Mouse (Mus musculus): ENCODE results near the gene Gmpr.

The Gmpr gene

GRCm38 (mm10) chr13:45539205-45539568, 31.9 kb downstream of the Gmpr start:
- DNase-seq (ENCODE audit: inconsistent ontology term): peak; percentile 80

DNA sequence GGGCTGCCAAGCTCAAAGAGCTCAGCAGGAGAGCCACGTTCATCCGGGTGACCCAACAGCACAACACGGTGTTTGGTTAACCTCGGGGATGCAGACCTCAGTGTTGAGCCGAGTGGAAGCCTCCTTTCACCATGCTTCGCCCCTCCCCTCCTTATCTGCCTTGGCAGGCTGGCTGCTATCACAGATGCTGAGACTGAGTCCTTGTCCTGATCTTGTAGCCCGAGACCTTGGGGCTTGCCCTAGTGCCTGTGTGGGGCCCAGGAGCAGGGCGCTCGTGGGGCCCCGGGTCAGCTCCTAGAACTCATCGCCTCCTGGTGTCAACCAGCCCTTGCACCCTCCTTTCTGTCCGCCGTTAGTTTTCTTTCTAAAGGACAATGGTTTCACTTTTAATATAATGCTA, 38.7 kb downstream of the Gmpr start:
- no peak for DNase-seq (ENCODE audit: inconsistent ontology term)

DNA sequence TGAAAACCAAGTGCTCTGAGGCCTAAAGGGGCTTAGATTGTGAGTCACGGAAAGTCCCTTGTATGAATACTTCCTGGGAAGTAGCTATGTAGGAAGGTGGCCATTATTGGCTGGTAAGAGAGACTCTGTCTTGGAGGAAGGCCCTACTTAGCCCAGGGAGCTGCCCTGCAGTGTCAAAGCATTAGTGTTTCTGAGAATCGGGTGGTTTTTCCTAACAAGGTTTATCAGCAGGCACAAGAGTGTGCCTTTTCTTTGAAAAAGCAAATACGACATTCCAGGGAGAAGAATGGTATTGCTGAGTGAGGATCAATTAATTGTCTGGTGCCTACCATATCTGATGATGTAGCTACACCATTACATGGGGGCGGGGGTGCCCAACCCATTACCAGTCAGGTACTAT, 39.7 kb downstream of the Gmpr start:
- DNase-seq (ENCODE audit: inconsistent ontology term): no peak

GRCm38 (mm10) chr13:45547549-45547948, 40.3 kb downstream of the Gmpr start:
- DNase-seq (ENCODE audit: inconsistent ontology term): no peak

DNA sequence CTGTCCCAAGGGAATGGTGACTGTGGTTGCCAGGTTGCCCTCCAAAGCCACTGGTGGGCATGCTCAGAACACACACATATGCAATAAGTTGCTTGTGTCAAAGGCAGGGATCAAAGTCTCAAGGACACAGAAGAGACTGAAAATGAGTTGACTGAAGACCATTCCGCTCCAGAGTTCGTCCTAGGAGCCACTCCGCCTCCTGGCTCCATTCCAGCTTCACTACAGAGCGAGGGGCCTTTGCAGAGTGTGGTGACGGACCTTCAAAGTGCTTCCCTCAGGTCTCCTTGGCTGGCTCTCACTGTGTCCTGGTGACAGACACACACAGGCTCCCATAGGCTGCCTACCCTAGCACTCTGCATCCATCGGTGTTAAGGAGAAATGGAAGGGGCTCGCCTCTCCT, 46.4 kb downstream of the Gmpr start:
- DNase-seq (ENCODE audit: inconsistent ontology term): no peak

DNA sequence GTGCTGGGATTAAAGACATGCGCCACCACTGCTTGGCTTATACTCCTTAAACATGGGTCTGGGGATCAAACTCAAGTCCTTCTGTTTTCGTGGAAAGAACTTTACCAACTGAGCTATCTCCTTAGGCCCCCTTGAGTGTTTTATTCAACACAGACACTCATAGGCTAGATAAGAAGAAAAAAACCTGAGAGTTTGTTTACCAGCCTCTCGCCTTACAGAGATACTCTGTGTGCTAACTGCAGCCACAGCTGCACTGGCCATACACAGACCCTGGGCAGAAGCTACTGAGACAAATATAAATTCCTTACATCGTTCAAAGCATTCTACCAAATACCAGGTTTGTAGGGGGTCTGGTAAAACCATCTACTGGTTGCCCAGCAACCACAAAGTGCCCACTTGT, 51.1 kb downstream of the Gmpr start:
- DNase-seq (ENCODE audit: inconsistent ontology term): no peak

DNA sequence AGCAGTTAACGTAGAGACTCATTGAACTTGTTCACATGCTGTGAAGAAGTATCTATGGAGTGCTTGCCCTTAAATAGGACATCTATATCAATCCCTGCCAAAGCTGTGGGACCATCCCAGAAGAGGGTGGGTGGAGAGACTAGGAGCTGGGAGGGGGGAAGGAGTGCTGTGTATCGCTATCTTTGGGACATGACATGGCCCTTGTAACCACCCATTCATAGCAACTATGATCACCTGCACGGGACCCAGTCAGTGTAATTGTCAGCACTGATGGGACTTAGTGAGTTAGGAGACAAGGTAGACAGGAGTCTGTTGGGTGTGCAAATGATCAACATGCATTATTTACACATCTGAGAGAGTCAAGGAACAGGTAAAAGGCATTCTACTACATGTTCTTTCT, 52.0 kb downstream of the Gmpr start:
- DNase-seq (ENCODE audit: inconsistent ontology term): no peak

DNA sequence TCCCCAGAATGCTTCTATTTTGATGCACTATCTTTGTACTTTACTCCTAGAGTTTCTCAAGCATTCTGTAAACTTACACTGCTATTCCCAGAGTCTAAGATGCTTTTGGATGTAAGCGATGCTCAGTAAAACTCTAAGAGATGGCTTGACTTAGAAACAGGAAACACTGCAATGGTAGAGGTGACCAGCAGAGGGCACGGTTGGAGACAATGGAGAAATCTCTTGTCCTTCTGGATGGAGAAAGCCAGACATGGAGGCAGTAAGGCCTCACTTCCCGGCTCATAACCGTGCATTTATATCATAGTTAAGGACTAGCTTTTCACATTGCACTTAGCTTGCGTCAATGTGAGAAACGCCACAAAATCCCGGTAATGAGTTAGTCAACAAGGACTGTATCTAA, 53.3 kb downstream of the Gmpr start:
- DNase-seq (ENCODE audit: inconsistent ontology term): no peak

- peak; percentile 71 for DNase-seq (ENCODE audit: inconsistent ontology term)
Measured at GRCm38 (mm10) chr13:45562011-45562410, 54.8 kb downstream of the Gmpr start.

GRCm38 (mm10) chr13:45564946-45565345, 57.7 kb downstream of the Gmpr start:
- DNase-seq (ENCODE audit: inconsistent ontology term): no peak

DNA sequence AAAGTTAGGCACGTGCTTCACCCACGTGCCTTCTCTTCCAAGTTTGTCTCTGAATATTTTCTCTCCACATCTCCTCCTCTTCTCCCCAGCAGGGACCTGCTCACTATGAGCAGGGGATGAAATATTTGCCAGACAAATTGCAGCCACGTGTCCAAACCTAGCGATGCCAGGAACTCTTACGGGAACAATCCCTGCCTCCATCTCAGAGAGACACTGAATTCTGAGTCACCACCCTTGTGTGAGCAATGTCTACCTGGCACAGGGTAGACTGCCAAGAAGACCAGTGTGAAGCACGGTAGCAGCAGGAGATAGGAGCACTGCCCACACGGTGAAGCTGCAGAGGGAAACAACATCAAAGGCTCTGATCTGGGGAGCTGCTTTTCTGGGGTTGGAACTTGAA, 62.7 kb downstream of the Gmpr start:
- peak; percentile 30 for DNase-seq (ENCODE audit: inconsistent ontology term)

DNA sequence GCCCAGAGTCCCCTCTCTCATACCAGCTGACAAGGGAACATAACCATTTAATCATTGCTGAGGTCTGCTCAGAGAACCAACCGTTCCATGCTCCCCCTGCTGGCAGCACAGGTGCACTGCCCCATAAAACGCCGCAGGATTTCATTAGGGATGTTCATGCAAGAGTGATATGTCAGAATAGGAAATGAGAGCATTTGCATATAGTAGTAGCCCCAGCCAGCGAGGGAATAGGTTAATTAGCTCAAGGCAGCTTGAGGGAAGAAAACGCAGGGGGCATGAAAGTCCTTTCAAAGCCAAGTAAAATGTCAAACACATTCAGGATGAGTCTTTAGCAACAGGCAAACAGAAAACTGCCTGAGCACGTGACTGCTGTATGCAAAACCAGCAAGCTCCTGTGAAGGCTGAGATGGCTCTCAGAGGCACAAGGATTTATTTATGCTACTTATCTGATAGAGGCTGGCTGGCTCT, 64.6 kb downstream of the Gmpr start:
- peak; percentile 64 for DNase-seq (ENCODE audit: inconsistent ontology term)

DNA sequence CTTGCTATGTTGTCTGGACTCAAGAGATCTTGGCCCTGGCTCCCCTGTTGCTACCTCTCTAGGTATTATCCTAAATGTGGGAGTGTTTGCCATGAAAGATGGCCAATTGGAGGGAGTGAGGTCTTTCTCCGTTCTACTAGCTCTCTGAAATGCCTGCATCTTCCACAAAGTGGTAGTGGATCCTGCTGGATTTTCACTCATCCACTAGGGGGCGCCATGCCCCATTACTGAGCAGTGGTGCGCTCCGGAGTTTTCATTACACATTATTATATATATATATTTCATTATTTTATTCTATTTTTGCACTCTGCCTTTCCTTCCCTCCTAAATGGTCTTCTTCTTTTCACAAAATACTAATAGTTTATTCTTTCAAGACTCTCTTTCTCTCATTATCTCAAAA, 65.5 kb downstream of the Gmpr start:
- no peak for DNase-seq (ENCODE audit: inconsistent ontology term)

- DNase-seq (ENCODE audit: inconsistent ontology term): peak; percentile 64
Measured at GRCm38 (mm10) chr13:45576185-45576584, 68.9 kb downstream of the Gmpr start.

GRCm38 (mm10) chr13:45577366-45577765, 70.1 kb downstream of the Gmpr start:
- no peak for DNase-seq (ENCODE audit: inconsistent ontology term)

GRCm38 (mm10) chr13:45577784-45578183, 70.5 kb downstream of the Gmpr start:
- DNase-seq (ENCODE audit: inconsistent ontology term): peak; percentile 47

GRCm38 (mm10) chr13:45579751-45580150, 72.5 kb downstream of the Gmpr start:
- DNase-seq (ENCODE audit: inconsistent ontology term): no peak

DNA sequence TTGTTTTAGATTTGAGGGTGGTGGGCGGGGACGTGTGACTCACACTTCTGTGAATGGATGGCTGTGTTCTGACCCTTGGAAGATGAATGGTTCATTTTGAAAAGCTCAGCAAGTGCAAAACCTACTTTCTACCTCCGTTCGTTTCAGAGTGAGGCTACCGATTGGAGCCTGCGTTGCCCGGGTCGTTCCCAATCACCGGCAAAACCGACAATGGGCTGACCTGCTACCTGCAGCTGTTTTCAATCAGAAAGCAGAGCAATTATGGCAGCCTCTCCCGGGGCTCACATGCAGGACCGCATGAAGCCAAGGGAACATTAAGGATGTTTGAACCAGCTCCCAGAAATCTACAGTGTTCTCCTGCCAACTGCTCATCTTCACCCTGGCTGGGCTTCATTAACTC, 75.0 kb downstream of the Gmpr start:
- peak; percentile 86 for DNase-seq (ENCODE audit: inconsistent ontology term)

- DNase-seq (ENCODE audit: inconsistent ontology term): no peak
Measured at GRCm38 (mm10) chr13:45583061-45583460, 75.8 kb downstream of the Gmpr start.

GRCm38 (mm10) chr13:45590898-45591297, 83.7 kb downstream of the Gmpr start:
- no peak for DNase-seq (ENCODE audit: inconsistent ontology term)

- no peak for DNase-seq (ENCODE audit: inconsistent ontology term)
Measured at GRCm38 (mm10) chr13:45593914-45594313, 86.7 kb downstream of the Gmpr start.

DNA sequence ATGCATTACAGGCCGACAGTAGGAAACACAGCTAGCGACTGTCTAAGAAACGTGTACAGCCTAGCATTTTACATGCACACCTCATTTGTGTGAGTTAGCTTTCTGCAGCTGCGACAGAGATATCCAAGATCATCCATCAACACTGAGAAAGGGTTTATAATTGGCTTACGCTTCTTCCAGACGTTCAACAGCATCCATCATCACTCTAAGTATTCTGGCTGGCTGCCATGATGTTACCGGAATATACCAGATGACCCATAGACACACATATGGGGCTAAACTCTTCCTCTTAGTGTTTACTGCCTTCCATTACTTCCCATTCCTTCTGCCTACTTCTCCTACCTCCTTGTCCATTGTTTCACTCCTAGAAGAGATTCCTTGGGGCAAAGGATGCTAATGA, 88.2 kb downstream of the Gmpr start:
- no peak for DNase-seq (ENCODE audit: inconsistent ontology term)

GRCm38 (mm10) chr13:45599831-45600230, 92.6 kb downstream of the Gmpr start:
- peak; percentile 56 for DNase-seq (ENCODE audit: inconsistent ontology term)

DNA sequence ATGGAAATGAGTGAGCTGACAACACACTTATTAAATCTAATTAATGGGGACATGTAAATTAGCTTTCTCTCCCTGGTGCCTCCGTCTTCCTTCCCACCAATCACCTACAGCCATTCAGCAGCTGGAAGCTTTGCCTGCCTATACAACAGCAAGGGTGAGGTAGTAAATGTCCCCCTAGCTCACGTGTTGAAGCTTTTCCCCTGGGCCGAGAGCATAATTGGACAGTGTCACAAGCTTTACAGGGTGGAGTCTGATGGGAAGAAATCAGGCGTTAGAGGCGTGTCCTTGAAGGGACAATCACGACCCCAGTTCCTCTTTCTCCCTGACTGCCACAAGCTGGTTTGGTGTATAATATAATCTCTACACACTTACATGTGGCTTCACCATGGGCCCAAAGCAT, 93.2 kb downstream of the Gmpr start:
- no peak for DNase-seq (ENCODE audit: inconsistent ontology term)
